Mouse (Mus musculus): ENCODE measurements around the gene Cops3.
"Not testable (repeated sequence)": the region's sequence is repeated elsewhere in the genome, so short reads cannot be mapped to it uniquely, and the experiment has no call there.

The Cops3 gene

DNA sequence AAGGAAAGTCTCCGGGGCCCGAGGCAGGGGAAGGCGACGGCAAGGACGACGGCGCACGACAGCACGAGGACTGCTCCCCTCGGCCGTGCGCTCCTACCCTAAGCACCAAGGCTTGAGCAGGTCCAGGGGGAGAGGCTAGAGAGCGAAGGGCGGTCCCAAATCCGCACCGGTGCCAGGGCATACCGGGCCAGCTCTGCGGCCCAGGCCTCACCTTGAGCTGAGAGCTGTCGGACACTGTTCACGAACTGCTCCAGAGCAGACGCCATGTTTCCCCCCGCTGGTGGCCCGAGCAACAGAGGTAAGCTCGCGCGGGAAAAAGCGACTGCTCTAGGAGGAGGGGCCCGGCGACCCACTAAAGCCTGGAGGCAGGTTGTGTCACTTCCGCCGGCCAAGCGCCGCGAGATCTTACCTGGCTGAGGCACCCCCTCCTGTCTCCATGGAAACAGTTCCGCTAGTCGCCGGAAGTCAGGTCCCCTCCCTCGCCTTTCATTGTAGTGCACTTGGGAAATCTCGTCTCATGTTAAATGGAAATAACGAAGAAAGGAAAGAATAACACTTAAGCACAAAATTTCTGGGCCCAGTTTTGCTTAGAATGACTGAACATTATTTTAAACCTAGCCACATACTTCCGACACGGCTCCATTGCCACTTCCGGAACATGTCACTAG lies at the start of gene Cops3:
Gene Cops3 (minus strand): TSS at position 380 of the 668 bp plus-strand sequence.
- DNase-seq (ENCODE audit: low read depth, low spot score), result peak; percentile 97

DNA sequence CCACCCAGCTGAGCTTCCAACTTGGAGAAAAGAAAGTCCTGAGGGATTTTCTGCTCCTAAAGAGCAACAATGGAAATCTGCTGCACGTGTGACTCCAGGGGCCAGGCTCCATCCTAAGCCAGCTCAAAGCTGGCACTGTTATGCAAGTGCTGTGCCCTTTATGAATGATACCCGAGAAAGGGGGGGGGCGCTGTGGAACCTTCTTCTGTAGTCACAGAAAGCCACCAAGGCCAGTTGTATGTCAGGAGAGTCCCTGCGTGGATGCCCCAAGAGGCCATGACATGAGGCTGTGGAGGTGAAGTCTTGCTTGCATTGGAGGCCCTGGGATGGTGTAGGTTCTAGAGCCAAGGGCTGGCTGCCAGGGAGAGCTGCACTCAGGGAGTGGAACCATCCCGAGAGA lies 48.5 kb upstream of the Cops3 start:
- DNase-seq (ENCODE audit: low read depth, low spot score), result no peak

DNA sequence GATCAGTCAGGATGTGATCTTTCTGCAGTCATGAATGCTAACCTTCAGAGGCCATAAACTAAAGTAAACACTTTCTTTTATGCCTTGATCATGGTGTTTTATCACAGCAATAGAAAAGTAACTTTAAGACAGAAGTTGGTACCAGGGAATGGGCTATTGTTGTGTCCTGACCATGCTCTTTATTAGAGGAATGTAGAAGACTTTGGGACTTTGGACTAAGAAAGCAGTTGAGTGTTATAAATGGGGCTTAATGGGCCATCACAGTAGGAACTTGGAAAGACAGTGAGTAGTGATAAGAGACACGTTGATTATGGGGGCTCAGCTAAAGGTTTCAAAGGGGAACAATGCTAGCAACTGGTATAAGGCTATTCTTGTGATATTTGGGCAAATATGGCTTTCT lies 47.3 kb upstream of the Cops3 start:
- no peak for DNase-seq (ENCODE audit: low read depth, low spot score)

DNA sequence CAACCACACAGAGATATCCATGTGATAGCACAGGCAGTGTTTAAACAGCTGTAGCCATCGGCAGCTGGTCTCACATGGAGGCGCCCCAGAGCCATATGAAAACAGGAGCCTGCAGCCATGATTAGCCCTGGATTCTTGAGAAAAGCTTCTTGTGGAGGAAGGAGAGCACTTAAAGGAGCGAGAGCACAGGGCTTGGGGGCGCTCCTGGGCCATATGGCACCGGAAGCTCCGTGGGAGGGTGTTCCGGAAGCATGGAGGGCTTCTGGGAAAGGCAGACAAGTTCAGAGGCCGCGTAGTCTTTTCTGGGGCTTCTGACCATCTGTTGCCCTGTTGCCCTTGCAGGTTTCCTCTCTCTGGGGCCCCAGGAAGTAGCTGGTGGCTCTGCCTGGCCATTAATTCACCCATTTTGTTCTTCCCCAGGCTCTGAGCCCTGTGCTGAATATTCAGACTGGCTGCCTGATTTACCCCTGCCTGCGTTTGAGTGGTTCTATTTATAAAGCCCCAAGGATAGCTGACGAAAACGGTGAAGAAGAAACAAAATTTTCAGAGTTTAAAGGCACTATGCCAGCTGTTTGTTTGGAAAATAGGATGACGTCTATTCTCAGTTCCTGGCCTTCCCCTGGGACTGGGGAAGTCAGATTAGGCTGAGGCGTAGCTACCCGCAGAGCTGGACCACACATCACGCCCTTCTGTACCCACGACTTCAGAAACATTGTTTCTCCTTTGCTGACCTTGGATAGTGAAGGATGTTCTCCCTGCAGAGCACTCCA lies 45.8 kb upstream of the Cops3 start:
- no peak for DNase-seq (ENCODE audit: low read depth, low spot score)

DNA sequence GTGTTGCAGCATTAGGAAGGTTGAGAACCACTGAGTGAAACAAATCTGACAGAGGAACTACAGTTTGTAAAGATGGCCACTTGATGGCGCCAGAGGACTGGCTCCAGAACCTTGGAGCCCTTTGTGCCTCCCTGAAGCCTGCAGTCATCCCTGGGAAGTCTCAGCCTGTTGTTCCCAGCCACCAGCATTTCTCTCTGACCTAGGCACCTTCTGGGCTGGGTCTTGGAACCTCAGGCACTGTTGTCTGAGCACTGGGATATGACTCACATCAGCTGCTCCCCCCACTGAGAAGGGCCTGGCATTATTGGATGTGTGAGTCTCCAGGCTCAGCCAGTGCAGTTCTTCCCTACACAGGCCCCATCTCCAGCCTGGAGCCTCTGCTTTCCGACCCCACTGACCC lies 40.4 kb upstream of the Cops3 start:
- DNase-seq (ENCODE audit: low read depth, low spot score), result no peak

DNA sequence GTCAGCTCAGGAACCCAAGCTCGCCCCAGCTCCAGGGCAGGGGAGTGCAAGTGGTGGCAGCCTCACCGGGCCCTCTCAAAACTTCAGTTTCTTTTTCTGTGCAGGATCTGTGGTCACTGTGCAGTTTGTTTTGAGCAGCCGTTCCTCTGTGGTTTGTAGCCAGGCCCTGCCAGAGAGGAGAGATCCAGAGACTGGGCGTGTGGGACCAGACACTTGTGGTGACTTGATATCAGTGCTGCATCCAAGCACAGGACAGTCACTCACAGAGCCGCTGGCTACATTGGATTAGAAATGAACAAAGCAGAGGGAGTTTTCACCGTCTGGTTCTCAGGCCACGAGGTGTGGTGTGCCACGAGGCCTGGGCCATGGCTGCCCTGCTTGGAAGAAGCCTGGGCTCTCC lies 32.5 kb upstream of the Cops3 start:
- DNase-seq (ENCODE audit: low read depth, low spot score), result no peak

DNA sequence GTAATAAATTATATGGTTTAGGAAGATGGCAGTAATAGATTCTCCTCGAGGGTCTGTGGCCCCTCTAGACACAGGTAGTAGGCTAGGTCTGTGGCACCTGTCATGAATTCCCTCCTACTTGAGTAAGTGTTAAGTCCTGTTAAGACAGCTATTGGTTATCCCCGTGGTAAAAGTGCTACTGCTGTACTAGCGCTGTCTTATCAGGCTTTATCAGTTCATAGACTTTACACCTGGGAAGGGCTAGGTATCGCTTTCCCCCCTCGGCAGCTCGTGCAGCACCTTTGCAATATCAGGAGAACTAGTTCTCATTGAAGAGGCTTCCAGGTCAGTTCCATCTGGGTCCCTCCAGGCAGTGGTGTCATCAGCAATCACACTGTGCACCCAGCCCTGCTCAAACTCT lies 24.7 kb upstream of the Cops3 start:
- no peak for DNase-seq (ENCODE audit: low read depth, low spot score)

DNA sequence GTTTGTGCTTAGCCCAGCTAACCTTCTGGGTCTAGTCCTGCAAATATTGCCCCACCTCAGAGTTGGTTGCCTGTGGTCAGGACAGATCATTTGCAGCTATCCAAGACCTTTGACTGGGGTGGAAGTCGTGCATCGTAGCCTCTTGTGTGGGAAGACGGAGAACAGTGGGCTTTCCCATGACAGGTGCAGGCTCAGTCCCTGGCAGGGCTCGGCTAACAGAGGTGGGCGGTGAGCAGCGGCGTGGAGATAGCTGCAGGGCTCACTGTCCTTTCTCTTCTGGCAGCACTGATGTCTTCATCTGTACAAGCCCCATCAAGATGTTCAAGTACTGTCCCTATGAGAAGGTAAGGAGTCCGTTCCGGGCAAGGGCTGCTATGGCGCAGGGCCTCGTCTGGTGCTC lies 20.8 kb upstream of the Cops3 start:
- no peak for DNase-seq (ENCODE audit: low read depth, low spot score)

DNA sequence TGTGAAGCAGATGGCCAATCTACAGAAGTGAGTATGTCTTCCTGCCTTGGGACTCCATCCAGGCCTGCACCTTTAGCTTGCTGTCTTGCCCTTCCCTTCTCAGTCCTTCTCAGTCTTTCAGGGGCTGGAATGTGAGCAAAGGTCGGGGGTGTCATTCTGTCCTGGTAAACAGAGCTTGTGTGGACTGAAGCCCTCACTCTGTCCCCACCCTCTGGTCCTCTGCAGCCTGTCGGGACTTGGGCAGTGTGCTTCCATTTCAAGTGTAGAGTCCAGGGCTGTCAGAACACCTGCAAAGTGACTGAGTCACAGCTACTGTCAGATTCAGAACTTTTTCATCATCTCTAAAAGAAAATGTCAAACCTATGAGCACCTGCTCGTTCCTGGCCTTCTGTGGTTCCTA lies 13.2 kb upstream of the Cops3 start:
- DNase-seq (ENCODE audit: low read depth, low spot score), result no peak

DNA sequence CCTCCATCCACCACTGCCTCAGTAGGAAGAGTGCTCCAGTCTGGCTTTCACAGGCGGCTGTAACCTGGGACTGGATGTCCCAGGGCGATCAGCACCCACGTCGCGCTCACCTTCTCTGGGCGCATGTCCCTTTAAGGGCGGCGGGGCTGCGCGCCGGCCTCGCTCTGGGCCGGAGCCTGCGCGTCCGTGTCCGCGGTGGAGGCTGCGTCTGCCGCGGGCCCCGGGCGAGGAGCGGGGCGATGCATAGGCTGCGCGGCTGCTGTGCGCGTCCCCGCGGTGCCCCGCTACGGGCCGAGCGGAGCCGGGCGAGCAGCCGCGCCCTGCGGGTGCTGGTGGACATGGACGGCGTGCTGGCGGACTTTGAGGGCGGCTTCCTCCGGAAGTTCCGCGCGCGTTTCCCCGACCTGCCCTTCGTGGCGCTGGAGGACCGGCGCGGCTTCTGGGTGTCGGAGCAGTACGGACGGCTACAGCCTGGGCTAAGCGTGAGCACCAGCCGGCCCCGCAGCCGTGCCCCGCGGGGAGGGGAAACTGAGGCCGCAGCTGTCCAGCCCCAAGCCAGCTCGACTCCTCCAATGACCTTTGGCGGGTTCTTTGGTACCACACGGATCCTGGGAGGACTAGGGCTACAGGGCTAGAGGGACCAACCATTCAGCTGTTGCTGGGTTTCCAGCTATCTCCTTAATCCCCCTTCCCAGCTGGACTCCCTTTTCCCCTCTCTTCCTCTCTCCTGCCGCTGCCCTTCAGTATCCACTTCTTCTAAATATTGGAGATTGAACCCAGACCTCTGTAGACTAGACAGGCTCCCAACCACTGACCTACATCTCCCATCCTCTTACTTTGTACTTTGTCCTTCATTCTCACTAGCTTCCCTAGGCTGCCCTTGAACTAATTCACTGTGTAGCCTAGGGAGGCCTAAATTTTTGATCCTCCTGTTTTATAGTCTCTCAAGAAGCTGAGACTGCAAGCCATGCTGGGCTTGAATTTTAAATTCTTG lies 8.6 kb upstream of the Cops3 start:
- no peak for DNase-seq (ENCODE audit: low read depth, low spot score)

DNA sequence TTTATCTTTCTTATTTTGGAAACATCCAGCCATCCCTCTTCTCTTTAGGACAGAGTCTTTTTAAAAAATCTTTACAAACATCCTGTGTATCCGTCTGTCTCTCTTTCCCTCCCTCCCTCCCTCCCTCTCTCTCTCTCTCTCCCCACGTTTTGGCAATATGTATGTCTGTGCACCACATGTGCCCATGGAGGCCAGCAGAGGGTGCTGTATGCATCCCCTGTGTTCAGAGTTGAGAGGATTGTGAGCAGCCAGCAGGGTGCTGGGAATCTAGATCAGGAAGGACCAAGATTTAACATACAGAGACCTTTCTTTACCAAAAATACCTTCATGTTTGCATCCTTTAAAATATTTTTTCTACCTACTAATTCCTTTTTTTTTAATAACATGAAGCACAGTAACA lies 7.5 kb upstream of the Cops3 start:
- DNase-seq (ENCODE audit: low read depth, low spot score), result no peak

DNA sequence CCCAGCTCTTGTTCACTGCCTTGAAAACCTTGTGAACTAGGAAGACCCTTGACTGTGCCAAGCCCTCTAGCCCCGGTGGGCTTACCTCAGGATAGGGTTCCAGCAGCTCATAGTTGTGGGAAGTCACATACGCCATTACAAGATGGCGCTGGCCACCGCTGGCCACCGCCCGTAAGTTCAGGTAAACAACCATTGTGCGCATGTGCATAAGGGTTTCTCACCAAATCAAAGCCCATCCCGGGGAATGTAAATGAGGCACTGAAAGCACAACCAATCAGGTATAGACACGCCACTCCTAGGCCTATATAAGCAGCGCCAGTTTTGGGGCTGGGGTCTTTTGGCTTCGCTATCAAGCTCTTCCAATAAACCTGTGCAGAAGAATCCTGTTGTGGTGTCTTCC lies 6.7 kb upstream of the Cops3 start:
- no peak for DNase-seq (ENCODE audit: low read depth, low spot score)

DNA sequence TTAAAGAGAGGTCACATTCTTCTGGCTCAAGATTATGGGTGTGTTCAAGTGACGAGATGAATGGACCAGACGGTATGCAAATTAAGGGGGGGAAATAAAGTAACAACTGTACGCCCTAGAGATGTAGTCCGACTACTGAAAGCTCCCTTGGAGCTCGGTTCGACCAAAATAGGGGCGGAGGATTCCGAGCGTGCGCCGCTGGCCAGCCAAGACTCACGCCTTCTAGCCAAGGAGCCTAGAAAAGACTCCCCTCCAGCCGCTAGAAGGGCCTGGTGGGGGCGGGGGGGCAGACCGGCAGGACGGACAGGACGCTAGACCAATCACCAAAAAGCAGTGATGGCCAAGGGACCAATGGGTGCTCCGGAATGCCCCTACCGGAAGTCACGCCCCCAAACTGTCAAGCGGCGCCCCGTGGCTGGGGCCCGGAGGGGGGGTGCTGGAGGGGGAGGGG lies 605 bp downstream of the Cops3 start, which contains the start of gene Nt5m:
Gene Nt5m (plus strand): TSS at position 440 of the 451 bp plus-strand sequence.
- peak; percentile 94 for DNase-seq (ENCODE audit: low read depth, low spot score)

DNA sequence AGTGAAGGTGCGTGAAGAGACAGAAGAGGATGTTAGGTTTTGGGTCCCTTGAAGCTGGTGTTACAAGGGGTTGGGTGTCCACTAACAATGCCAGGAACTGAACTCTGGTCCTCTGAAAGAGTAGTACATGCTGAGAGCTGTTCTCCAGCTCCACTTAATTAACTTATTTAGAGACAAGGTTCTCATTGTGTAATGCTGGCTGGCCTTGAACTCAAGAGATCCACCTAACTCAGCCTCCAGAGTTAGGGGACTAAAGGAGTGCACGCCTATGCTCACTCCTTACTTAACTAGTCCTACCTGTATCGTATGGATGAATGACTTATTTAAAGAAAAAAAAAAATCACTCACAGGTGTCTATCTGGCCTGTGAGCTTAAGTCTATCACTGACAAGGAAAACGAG lies 1.2 kb downstream of the Cops3 start:
- DNase-seq (ENCODE audit: low read depth, low spot score), result no peak

DNA sequence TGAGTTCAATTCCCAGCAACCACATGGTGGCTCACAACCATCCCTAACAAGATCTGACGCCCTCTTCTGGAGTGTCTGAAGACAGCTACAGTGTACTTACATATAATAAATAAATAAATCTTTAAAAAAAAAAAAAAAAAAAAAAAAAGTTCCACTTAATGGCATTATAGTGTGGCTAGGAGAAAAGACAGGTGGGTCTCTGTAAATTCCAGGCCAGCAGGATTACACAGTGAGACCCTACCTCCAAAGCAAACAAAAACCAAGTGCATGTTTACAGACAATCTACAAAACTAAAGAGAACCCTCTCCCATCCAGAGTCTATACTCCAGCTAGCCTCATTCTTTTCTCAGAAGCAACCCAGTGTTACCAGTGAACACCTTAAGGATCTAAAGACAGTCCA lies 1.8 kb downstream of the Cops3 start:
- DNase-seq (ENCODE audit: low read depth, low spot score), result not testable (repeated sequence)

DNA sequence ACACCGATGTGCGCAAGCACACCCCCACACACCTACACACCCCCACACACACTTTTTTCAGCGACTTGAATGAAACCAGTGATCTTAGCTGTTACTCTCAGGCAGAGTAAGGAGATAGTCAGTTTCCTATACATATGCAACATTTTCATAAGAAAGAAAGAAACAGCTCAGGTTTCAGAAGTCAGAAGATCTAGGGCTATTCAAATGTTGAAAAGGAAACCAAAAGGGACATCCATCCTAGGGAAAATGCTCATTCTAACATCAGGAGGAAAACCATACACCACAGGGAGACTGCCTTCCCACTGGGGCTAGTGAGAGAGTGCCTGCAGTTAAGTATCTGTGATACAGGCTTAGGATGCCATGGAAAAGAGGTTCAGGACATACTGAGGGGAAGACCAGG lies 18.0 kb downstream of the Cops3 start:
- no peak for DNase-seq (ENCODE audit: low read depth, low spot score)

DNA sequence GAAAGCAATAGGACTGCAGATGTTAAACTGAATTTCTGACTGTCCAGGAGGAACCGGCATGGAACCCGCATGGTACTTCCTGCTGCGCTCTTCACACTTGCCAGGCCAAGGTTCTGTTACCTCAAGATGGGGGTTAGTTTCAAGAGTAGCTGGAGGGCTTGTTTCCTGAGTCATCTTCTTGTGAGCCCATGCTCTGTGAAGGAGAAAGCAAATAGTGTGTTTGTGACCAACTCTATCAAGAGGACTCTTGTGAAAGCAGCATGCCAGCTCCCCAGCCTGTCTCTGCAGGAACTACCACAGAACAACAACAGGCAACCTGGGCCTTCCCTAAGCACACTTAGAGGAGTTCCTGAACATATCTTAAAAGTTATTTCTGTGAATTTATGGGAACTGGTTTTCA lies 21.7 kb downstream of the Cops3 start:
- no peak for DNase-seq (ENCODE audit: low read depth, low spot score)

DNA sequence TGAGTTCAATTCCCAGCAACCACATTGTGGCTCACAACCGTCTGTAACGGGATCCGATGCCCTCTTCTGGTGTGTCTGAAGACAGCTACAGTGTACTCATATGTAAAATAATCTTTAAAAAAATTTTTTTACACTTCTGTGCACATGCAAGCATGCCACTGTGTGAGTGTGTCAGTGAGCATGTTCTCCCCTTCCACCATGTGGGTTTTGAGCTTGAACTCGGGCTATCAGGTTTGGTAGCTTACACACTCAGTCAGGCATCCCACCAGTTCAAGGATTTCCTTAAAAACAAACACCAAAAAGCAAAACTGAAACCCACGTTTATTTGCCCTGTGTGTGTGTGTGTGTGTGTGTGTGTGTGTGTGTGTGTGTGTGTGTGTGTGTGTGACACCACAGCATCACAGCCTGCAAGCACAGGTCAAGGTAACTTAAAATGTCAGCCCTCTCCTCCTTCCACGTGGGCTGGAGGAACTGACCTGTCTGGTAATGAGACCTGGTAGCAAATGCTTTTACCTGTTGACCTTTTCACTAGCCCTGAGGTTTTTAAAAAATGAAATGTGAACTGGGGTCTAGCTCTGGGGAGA lies 24.1 kb downstream of the Cops3 start:
- no peak for DNase-seq (ENCODE audit: low read depth, low spot score)

DNA sequence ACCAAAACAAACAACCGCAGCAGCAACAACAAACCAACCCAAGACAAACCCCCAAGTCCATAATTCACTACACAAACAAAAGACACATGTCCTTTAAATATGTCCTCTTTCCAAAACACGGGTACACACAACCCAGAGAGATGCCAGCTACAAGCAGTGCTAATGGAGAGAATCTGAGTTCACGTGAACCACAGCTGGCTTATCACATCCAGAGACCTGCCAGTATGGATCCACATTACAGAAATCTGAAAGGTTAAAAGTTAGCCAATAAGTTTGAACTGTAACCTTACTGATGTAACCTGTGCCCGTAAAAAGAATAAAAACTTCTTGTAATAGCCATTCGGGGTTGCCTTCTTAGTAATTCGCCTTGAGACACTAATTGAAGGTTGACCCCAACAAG lies 24.7 kb downstream of the Cops3 start:
- DNase-seq (ENCODE audit: low read depth, low spot score), result no peak

DNA sequence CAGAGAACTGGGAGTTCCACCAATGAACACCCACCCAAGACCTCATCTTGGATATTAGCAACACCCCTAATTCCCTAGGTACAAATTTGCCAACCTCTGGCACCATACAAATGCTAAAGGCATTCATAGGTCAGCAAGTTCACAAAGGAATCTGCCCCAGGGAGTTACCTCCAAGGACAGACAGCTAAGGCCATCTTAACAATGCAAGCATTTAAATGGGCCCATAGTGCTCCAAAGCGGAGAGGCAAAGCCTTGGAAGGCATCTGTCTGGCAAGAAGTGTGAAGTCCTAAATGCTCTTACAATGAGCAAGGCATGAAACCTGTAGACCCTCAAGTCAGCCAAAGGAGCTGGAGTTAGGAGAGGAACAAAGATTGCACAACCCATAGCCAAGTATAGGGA lies 25.3 kb downstream of the Cops3 start:
- no peak for DNase-seq (ENCODE audit: low read depth, low spot score)

DNA sequence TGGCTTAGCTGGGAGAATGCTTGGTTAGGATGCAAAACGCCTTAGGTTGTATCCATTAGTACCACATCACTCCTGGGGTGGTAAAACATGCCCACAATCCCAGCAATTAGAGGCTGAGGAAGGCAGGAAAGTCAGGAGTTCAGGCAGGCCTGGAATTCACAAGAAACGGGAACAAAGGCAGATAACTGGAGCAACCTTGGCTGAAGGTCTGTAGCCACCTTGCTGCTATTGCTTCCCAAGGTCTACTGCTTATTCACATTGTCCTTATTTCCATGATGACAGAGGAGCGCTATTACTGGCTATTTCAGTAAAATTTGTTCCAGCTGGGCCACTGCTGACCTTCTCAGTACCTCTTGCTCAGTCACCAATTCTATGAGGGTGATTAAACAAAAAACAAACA lies 26.4 kb downstream of the Cops3 start:
- DNase-seq (ENCODE audit: low read depth, low spot score), result no peak

DNA sequence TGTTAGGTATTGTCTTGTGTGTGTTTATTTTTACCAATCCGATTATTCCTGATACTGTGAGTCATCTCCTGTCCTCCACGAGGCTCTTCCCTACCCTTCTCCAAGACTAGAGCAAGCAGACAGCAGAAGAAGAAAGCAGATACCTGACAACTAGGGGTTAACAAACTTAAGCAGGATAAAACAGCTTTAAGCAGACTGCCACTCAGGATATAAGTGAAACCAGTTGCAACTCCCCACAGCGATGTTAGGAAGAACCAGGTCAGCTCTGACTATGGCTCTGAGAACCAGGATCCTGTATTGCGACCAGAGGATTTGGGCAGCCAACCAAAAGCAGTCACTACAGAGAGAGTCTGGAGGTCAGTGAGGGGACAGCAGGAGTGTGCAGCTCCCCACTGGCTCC lies 28.4 kb downstream of the Cops3 start:
- DNase-seq (ENCODE audit: low read depth, low spot score), result no peak
